Mouse (Mus musculus) lung, adult 2 months (tissue): ENCODE measurements around the gene Mical1.

Experiments
- CTCF ChIP-seq: fragments of 200-500 bp; IDR thresholded peaks from 2 replicates; pipeline ENCODE4 v1.5.1; 2011; ENCODE audit warnings: mild to moderate bottlenecking, low read length, control low read depth; ENCODE audit not compliant: insufficient read depth
- POLR2A ChIP-seq: fragments of 200-500 bp; IDR thresholded peaks from 2 replicates; pipeline ENCODE4 v1.6.1; 2011; ENCODE audit warnings: low read depth, mild to moderate bottlenecking, control low read depth, low read length, borderline replicate concordance; ENCODE audit errors: extremely low read depth

GRCm38 (mm10) chr10:41535991-41536390 is 59.9 kb downstream of the Mical1 start:
- no peak for TF ChIP-seq CTCF
- TF ChIP-seq POLR2A, result no peak
